Mouse (Mus musculus): Measurements from ENCODE around the gene Spn. TPM values are rescaled to one million over a fixed set of nuclear protein-coding genes. Genes with fewer than 3 reads are reported as not detected.

Gene Spn
- total RNA-seq, 2 experiments from 2014 or later = 0.89 to 1.3 TPM

- DNase-seq (ENCODE audit: low spot score in 2 of 2) = no peak
Observed at GRCm38 (mm10) chr7:127083689-127084088, 53.9 kb downstream of the Spn start.

GRCm38 (mm10) chr7:127082995-127083394 lies 54.6 kb downstream of the Spn start:
- no peak for DNase-seq (ENCODE audit: low spot score in 2 of 2)

GRCm38 (mm10) chr7:127082271-127082670 lies 55.4 kb downstream of the Spn start:
- no peak for DNase-seq (ENCODE audit: low spot score in 2 of 2)

Other genes starting within 250 kb of the Spn start
- gene Tmem219, start 214.9 kb downstream of the Spn start, total RNA-seq (2021) = 10 to 100 TPM; 30.7 to 32.8 TPM
- 10 to 100 TPM; 18.7 to 21.8 TPM for gene Kctd13, start 208.9 kb downstream of the Spn start, total RNA-seq (2021)
- 1 to 10 TPM; 1.6 to 1.7 TPM for gene Asphd1, start 188.2 kb downstream of the Spn start, total RNA-seq (2021)
- gene Sez6l2, start 187.3 kb downstream of the Spn start, total RNA-seq (2021) = 10 to 100 TPM; 46.6 to 84.4 TPM
- gene Cdipt, start 161.9 kb downstream of the Spn start, total RNA-seq (2021) = 10 to 100 TPM; 75.0 to 82.1 TPM
- under 1 TPM; 0.42 to 0.70 TPM for gene Cdiptos, start 161.7 kb downstream of the Spn start, total RNA-seq (2021)
- 100 to 1,000 TPM in 1 of 2 experiments, 10 to 100 TPM in 1; 92.6 to 135 TPM for gene Mvp, start 123.2 kb downstream of the Spn start, total RNA-seq (2021)
- 1 to 10 TPM; 1.3 to 3.0 TPM for gene Pagr1b, start 121.3 kb downstream of the Spn start, total RNA-seq (2021)
- 10 to 100 TPM in 1 of 2 experiments, 1 to 10 TPM in 1; 5.5 to 16.5 TPM for gene Pagr1a, start 120.5 kb downstream of the Spn start, total RNA-seq (2021)
- 10 to 100 TPM; 12.9 to 27.0 TPM for gene Gm42742, start 116.7 kb downstream of the Spn start, total RNA-seq (2021)
- 1 to 10 TPM; 3.7 to 4.4 TPM for gene Prrt2, start 116.6 kb downstream of the Spn start, total RNA-seq (2021)
- 100 to 1,000 TPM in 1 of 2 experiments, 10 to 100 TPM in 1; 86.0 to 132 TPM for gene Maz, start 110.8 kb downstream of the Spn start, total RNA-seq (2021)
- 1 to 10 TPM; 1.7 to 2.4 TPM for gene Kif22, start 95.4 kb downstream of the Spn start, total RNA-seq (2021)
- not detected for gene Zg16, start 50.5 kb downstream of the Spn start, total RNA-seq (2021)
- gene AI467606, start 46.5 kb downstream of the Spn start, total RNA-seq (2021) = 1 to 10 TPM in 1 of 2 experiments, under 1 TPM in 1; 0.96 to 1.6 TPM
- gene Qprt, start 15.6 kb downstream of the Spn start, total RNA-seq (2021) = under 1 TPM; 0.30 to 0.51 TPM
- gene Cd2bp2, start 58.2 kb upstream of the Spn start, total RNA-seq (2021) = 10 to 100 TPM; 51.6 to 62.3 TPM
- 10 to 100 TPM; 43.3 to 47.5 TPM for gene Tbc1d10b, start 70.6 kb upstream of the Spn start, total RNA-seq (2021)
- gene Mylpf, start 71.1 kb upstream of the Spn start, total RNA-seq (2021) = 10 to 100 TPM in 1 of 2 experiments, under 1 TPM in 1; 0.66 to 16.3 TPM
- gene Zfp553, start 95.2 kb upstream of the Spn start, total RNA-seq (2021) = 10 to 100 TPM; 12.6 to 14.8 TPM
- 1 to 10 TPM; 7.8 to 8.7 TPM for gene Sept1, start 95.3 kb upstream of the Spn start, total RNA-seq (2021)
- gene Zfp771, start 106.5 kb upstream of the Spn start, total RNA-seq (2021) = 10 to 100 TPM; 23.6 to 29.6 TPM
- gene Dctpp1, start 122.9 kb upstream of the Spn start, total RNA-seq (2021) = 10 to 100 TPM; 27.9 to 29.5 TPM
- 10 to 100 TPM; 86.4 to 88.8 TPM for gene Sephs2, start 136.2 kb upstream of the Spn start, total RNA-seq (2021)
- gene Itgal, start 158.4 kb upstream of the Spn start, total RNA-seq (2021) = 1 to 10 TPM; 1.7 to 4.0 TPM
- 10 to 100 TPM; 26.8 to 34.5 TPM for gene Zfp768, start 207.8 kb upstream of the Spn start, total RNA-seq (2021)
- 10 to 100 TPM; 10.4 to 13.0 TPM for gene Zfp747, start 238.2 kb upstream of the Spn start, total RNA-seq (2021)
- 1 to 10 TPM; 4.1 to 5.0 TPM for gene 9130019O22Rik, start 249.3 kb upstream of the Spn start, total RNA-seq (2021)

Measured in adrenal gland, adult 18-20 months (tissue).